Mouse (Mus musculus): ENCODE data around the gene Vars2.

Gene Vars2

DNA sequence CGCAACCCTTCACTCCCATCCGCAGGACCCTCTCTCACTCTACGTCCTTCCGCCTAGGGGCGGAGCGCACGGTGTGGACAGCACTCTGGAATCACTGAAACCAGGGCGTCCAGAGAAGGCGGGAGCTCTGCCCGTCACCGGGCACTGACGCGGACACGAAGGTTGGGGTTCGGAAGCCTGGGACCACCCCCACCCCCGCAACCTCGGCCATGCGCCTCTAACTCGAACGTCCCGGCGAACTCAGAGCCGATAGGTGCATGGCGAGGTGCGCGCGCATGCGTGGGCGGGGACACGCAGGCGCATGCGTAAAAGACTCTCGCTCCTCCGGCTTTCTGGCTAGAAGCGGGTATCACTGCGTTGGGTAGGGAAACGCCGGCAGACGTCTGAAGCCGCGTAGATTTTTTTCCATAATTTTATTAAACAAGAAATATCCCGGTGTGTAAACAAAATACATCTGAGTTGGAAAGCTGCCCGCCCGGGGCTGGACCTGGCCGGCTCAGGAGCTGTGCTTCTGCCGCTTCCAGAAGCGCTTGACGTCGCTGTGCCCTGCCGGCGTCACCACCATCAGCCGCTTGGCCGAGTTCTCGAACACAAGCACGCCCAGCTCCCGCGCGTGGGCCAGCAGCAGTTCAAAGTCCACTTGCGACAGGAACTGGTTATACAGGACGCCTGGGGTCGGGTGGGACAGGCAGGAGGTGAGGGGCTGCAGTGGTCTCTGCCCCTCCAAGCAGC is at the start of gene Vars2:
Vars2 (minus strand) TSS at position 259 of the 732 bp plus-strand sequence.
- DNase-seq: peak; percentile 95 to 99

DNA sequence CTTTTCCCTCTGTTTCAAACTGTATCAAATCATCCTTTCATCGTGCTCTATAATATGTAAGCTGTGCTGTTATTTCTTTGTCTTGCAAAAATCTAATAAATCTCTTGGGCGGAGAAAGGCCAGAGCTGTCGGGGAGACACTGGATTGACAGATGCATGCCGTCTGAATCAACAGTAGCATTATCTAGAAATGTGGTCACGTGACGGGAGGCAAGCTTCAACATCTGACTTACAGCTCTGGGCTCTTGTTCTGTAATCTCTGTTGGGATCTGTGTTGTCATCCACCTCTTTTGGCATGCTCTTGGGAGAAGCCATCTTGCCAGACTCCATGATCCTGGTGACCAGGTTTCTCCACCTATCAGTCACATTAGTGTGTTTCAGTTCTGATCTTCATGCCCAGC is 49.7 kb upstream of the Vars2 start:
- DNase-seq: no peak

DNA sequence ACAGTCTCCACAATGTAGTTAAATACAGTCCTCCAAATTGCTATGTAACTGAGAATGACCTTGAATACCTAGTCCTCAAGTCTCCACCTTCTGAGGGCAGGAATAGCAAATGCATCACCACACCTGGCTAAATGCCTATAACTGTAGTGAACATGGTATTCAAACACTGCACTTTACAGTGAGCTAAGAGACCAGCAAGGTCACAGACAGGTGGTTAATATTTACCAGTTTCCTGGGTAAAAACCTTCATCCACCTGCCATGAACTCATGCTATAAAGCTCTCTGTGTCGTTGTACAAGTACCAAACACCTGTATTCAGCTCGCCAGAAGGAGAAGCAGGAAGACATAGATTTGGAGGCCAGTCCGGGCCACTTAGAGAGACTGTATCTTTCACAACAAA is 48.7 kb upstream of the Vars2 start:
- DNase-seq: no peak

DNA sequence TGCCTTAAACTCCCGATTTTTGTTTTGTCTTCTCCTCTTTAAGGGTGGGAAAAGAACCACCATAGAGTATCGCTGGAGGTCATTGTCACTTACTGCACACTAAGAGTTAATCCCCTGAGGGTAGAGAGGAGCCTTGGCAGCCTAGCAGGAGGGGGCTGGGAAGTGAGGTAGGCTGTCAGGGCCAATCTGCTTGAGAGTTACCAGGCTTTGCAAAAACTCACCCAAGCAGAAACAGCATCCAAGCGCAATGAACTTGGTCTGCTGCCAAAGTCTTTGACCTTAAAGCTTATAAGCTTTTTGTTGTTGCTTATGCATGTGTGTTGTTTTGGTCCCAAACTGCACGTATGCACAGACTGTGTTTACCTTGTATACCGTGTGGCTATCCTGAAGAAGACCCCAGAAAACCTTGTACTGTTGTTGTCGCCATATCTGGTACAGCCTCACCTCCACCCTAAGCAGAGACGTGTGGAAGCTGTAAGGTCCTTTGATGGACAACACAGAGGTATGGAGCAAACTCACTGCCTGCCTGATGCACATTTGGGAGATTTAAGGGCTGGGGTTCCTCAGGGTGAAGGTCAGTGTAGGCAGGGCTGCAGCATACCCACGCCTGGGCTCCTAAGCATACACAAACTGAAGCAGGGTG is 43.4 kb upstream of the Vars2 start:
- DNase-seq: peak in 1 of 2 experiments; percentile 25

DNA sequence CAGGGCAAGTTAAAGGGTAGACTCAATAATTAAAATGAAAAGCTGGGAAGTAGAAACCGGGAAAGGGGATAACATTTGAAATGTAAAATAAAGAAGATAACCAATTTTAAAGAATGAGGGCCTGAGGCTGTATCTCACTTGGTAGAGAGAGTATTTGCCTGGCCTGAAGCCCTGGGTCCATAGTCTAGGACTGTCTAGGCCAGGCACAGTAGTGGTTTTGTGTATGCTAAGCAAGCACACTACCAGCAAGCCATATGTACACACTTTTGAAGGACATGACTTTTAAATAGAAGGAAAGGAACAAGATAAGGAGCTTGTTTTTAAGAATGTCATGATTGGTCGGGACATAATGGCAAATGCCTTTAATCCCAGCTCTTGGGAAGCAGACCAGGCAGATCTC is 41.2 kb upstream of the Vars2 start:
- no peak for DNase-seq

DNA sequence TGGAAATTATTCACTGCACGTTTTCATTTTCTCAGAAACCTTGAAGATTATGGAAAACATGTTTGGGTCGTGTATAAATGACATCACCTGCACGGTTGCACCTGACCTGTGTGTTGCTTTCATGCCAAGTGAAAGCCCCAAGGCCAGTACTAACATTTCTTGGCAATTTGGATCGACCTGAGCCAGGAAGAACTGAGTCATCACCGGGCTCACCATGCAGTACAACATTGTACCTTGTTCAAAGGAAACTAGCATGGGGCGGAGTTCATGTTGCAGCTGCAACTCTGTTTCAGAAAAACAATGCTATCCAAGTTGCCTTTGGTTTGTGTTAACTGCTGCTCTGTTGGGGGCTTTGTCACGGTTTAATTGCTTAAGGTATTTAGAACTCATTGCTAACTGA is 40.5 kb upstream of the Vars2 start:
- DNase-seq: no peak

DNA sequence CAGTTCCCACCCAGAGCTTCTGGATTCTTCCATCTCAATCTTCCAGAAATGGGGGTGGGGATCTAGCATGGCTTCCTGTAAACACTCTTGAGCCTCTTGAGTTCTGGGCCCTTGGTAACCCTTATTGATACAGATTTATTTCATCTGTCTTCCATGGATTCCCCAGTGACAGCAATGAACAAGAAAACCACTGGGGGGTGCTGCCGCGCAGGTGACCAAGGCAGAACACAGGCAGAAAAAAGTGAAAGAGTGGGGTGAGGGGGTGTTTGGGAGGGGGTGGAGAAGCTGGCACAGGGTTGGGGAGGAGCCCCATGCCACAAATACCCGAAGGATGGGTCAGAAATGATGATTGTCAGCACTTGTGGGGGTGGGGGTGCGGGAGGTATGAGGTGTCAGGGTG is 38.4 kb upstream of the Vars2 start:
- peak; percentile 44 to 50 for DNase-seq

DNA sequence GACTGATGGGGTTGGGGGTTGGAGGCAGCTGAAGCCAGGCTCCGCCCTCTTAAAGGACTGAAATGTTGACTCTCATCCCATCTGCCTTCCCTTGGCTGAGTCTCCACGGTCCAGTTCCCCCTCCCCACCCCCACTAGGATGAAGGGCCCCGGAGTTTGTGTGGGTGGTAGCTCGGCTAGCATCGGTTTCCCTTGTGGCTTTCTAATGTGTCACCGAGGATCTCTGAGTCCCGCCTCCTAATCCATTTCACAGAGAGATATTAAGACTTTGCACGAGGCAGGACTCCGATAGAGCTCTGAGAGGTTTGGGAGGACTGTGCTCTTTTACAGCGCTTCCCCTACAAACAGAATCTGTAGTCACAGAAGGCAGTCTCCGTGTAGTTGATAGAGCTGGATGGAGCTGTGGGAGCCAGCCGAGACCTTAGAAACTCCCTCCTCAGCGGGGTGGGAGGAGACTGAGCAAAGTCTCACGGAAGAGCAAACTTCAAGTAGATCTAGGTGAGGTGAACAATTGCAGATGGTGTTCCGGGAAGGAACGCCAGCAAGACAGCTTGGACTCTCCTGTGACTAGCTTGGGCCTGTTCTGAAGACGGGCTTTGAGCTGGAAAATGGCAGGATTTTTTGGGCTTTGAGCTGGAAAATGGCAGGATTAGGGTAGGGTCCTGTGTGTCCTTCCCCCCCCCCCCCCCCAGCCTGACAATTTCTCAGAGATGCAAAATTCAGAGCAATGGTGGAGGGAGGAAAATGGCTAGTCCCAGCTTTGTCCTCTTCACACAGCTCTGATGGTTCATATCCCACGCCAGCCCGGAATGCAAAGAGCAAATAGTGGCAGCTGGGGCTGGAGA is 37.5 kb upstream of the Vars2 start, which contains the start of gene Ddr1:
Ddr1 (minus strand) TSS at position 1 of the 844 bp plus-strand sequence.
- DNase-seq: peak; percentile 29 to 33

DNA sequence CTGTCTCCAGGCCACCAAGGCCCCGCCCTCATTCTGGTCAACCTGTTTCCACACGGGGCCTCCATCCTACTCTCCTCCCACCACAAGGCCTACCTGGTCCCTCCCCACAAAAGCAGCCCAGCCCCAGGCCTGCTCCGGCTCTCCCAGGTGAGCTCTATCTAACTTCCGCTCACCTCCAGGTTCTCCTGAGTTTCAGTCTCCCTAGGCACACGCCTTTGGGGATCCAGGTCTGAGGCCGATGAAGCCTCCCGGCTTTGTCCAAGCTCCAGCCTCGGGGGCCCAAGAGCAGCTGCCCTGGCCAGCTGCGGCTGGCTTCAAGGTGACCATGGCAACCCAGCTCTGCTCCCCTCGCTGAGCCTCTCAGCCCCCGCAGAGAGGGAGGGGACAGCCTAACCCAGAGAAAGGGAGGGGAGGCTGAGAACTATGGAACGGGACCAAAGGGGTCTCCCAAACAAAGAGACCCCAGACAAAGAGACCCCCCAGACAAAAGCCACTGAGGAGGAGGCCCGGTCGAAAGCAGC is 36.4 kb upstream of the Vars2 start:
- no peak for DNase-seq

DNA sequence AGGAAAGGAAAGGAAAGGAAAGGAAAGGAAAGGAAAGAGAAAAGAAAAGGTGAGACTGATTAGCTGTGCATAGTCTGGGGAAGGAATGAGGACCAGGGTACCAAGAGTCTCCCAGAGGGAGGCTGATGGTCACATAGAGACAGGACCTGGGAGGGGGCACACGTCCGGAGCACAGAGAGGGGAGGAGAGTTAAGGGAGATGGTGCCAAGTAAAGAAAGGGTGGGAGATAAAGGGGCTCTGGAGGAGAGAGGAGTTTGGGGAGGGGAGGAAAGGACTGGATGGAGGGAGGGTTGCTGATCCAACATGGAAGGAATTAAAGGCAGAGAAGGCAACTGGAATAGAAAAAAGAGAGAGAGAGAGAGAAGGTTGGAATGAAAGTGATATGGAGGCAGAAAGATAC is 35.7 kb upstream of the Vars2 start:
- no peak for DNase-seq

DNA sequence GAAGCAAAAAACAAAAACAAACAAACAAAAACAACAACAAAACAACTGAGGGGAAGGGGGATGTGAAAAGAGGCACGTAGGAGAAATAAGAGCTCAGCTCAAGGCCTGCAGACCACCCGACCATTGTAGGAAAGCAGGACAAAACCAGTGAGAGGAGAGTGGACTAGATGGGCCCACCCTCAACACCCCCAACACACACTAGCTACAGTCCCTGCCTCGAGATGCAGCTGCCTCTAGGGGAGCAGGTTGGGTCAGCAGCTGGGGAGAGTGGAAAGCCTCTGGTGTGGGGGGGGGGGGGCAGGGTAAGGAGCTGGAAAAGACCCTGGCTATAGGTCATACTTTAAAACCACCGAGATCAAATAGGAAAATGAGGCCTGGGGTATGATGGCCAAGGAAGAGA is 35.2 kb upstream of the Vars2 start:
- DNase-seq: no peak

DNA sequence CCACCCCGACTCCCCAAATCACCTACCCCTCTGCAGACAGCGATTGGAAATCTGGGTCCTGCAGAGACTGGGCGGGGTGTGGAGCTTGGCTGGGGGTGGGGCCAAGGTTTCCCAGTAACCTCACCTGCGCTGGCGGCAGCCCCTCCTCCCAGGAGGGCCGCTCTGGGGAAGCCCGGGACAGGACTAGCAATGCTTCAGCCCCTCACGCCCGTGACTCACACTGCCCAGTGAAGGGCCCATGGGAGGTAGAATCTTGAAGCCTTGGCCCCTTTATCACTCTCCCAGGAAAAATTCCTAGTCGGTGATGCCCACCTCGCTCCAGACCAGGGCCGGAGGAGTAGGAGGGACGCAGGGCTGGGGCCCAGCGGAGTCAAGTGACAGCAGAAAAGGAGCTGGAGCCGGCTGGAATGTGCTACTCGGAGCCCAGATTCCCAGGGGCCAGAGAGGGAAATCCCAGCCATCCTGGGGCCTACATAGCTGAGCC is 34.6 kb upstream of the Vars2 start:
- peak; percentile 64 to 67 for DNase-seq

DNA sequence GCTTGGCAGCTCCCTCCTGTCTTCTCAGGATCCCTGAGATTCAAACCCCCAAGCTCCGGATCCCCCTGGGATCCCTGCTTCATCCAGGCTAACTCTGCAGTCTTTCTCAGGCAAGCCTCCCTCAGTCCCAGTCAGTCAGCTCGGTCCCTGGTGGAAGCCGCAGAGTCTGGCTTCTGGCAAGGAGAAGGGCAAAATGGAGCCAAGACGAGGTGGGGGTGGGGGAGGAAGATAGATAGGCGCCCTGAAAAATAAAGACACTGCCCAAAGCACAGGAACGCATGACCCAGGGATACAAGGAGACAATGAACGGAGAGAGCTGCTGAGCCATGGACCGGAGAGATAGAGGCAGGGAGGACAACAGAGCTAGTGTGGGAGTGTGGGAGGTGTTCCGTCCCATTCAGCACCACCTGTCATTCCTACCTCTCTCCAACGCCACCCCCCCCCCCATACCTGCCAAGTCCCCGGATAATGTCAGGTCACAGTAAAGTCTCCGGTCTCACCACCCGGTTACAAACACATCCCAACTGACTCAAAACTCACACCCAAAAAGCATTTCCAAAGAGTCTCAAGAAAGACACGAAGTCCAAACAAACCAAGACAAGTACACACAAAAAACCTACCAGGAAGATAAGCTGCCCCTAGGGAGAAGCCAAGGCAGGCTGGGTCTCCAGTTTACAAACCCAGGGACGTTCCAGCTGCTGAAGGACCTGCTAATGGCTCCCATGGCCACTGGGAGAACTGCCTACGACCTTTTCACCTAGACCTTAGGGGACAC is 34.0 kb upstream of the Vars2 start:
- DNase-seq: peak; percentile 57 to 66

DNA sequence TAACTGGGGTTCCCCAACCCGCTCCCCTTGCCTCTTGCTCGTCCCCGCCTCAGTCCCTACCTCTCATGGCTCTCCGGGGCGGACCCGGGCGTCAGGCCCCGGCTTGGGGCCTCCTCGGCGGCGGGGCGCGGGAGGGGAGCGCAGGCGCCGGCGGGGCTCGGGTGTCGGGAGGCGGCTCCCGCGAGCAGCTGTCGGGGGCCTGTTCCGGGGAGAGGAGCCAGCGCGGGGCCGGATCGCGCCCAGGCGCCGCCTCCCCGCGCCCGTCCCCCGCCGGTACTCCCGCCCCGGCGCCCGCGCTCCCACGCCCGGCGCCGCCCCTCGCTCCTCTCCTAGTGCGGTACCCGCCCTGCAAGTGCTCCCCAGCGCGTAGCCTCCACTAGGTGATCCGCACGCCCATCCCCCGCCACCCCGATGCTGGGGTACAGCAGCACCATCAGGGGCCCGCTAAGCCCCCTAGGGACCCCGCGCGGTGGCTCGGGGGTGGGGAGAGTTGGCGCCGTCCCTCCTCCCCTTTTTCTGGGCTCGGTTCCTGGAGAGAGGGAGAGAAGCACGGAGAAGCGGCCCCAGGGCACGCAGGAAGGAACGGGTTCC is 33.1 kb upstream of the Vars2 start:
- DNase-seq: peak; percentile 85 to 89

DNA sequence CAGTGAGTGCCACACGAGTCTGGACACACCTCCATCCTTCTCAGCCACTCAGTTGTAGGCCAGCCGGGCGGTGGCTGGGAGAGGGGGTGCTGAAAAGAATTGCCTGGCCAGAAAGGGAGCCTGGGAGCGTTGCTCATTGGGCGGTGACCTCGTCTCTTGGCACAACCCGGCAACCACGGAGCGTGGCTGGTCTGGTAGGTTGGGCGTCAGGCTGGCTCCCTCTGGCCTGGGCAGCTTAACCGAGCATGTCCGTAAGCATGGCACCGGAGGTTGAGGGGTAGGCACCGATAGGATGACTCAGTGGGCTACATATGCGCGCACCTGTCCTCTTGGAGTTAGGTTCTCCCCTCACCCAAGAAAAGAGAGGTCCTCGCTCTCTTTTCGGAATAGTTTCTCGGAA is 32.5 kb upstream of the Vars2 start:
- DNase-seq: peak; percentile 81 to 89

DNA sequence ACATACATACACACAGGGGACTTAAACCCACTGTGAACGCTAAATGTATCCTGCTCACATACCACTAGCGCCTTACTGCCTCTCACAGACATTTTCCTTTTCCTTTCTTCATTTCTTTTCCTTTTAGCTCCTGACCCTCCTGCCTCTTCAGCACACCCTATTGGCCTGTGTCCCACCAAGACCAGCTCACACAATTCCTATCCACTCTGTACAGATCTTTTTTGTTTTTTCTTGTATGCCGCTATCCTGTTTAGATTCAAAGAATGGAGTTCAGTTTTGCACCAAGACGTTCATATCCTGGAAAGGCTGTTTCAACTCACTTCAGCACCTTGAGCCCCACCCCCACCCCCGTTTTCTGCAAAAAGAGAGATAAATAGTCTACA is 31.1 kb upstream of the Vars2 start:
- no peak for DNase-seq

DNA sequence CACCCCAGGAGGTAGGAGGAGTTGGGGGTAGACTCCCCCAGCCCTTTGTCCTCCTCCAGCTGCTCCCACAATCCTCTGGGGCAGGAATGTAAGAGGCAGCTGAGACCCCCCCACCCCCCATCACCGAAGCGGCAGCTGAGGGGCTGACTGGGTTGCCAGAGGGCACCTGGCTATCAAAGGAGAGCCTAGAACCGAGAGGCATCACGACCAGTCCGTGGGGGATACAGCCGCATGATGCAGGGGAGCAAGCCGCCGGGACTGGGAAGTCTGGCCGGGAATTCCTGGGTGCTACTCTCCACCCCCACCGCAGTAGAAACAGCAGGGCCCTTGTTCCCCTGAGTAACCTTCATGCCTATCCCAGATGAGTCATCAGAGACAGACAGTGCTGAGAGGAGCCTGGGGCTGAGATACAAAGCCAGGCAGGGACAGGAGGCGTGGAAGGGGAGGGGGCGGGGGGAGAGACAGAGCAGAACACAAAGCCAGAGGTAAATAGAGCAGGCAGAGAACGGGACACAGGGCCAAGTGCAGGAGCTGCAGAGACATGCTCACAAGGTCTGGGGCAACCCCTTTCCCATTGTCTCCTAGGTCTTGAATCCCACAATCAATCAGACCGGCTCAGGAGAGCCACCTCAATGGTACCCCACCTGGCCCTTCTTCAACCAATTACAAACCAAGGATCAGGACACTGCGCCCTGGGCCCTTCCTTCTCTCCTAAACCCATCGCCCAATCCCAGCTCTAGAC is 30.5 kb upstream of the Vars2 start:
- peak; percentile 59 to 68 for DNase-seq

DNA sequence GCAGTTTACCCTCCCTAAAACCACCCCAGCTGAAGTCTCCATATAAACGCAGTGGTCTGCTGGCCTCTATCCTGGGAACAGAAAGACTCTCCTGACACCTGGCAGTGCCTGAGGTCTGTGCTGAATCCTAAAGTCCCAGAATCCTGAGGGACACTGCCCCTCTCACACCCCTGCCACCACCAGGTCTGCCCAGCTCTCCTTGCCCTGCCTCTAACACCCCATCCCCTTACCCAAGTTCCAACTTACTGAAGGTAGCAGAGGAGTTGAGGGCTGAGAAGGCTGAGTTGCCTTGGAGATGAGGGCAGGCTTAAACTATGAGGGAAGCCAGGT is 30.0 kb upstream of the Vars2 start:
- DNase-seq: no peak

DNA sequence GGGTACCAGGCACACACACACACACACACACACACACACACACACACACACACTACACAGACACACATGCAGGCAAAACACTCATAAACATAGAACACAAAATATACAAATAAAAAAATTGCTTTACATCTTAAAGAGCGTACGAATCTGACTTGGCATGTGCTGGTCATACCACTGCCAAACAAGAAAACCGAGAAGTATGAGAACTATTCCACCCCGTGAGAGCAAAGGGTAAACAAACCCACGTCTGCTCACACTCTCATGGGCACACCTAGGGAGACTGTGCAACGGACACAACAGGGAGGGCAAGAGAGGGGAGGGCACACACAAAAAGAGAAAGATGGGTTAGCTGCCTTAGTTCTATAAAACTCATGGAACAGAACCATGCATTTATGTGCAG is 29.3 kb upstream of the Vars2 start:
- no peak for DNase-seq

DNA sequence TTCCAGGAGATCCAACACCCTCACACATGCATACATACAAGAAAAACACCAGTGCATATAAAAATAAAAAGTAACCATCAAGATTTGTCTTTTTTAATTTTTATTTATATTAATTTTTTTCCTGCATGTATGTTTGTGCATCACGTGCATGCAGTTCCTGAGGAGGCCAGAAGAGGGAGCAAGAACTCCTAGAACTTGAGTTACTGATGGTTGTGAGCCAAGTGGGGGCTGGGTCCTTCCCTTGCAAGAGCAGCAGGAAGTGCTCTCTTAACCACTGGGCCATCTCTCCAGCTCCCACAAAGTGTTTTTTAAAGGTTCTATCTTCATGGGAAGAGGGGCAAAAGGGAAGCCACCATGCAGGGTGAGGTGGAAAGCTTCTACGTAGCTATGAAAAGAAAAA is 27.9 kb upstream of the Vars2 start:
- no peak for DNase-seq

DNA sequence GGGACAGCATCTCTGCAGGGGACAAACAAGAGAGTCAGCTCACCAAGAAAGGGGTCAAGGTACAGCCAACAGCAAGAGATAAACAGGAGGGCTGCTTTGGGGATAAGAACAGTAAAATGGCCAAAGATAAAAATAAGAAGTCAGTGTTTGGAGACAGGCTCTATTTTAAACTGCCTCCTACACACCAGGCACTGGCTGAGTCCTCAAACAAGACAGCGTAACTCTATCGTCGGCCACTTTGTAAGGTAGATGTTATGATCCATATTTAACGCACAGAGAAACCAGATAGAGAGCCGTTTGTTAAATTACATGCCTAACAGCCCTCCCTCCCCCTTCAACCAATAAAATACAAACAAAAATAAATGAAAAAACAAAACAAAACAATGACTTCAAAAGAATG is 26.5 kb upstream of the Vars2 start:
- no peak for DNase-seq

DNA sequence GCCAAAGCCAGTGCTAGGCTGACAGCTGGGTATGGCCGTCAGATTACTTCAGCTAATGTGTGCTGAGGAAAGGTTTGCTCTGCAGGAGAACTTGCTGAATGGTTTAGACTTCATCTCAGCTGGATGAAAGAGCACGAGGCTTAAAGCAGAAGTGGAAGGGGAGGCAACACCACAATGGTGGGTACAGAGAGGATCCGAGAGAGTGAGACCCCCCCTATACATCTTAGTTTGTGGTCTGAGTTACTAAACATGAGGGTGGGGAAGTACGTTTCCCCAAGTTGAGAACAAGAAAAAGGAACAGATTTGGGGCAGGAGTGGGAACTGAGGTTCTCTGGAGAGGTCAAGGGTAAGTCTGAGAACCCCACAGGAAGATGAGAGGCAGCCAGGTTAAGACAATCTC is 25.0 kb upstream of the Vars2 start:
- no peak for DNase-seq

All from cerebellum, adult 18-20 months (tissue).